Mouse (Mus musculus) brain, adult 2 months (tissue): ENCODE measurements at regions not wholly inside any gene's neighbourhood (a gene's known extent, or its start where the extent isn't known, plus 50 kb on each side); places are given as distances from the start of the nearest gene placed in this dataset.
A peak's percentile ranks its signal among the peaks of the same experiment; 100 is the strongest.

Experiments
- DNase-seq: peaks from one replicate; pipeline ENCODE4 v3.0.0; 2011; ENCODE audit warnings: low read depth, low spot score

- peak; percentile 58 for DNase-seq
These were observed 339.1 kb upstream of the Msl3l2 start for GRCm38 (mm10) chr10:55767571-55767970.

DNA sequence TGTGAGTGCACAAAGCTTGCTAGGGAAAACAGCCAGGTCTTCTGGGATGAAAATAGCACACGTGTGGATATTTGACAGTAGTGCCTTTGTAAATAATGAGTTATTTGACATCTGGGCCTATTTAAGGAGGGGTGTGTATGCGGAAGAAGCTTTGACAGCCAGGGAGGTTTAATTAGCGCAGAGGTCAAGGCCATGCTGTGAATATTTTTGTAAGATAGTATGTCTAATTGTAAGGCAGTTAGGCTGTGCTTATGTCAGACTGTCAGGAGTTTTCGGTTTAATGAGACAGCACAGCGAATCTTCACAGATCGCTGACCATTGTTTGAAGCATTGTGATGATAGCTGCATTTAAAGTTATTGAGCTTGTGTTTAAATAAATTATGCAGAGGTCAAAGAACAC lies 337.1 kb upstream of the Msl3l2 start:
- DNase-seq, result no peak

DNA sequence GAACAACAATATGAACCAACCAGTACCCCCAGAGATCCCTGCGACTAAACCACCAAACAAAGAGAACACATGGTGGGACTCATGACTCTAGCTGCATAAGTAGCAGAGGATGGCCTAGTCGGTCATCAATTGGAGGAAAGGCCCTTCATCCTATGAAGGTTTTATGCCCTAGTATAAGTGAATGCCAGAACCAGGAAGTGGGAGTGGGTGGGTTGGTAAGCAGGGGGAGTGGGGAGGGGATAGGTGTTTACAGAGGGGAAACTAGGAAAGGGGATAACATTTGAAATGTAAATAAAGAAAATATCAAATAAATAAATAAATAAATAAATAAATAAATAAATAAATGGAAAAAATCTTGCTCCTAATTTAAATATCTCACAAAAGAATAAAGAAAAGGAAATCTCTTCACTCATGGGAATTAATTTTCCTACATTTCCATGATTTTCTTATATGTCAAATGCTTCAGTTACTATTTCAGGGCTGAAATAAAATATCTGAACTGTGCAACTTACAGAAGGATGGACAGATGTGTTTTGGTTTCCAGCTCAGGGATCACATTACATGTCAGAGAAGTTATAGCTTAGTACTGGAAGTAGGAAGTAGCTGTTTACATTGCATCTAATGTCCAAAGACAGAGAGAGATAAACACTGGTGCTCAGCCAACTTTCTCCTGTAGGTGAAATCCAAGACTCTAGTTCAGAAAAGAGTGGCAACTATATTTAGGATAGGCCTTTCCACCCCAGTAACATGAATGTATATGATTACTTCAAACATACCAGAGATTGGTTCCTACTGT lies 323.8 kb upstream of the Msl3l2 start:
- DNase-seq, result no peak

- no peak for DNase-seq
These were observed 292.8 kb upstream of the Msl3l2 start for GRCm38 (mm10) chr10:55813966-55814365.

DNA sequence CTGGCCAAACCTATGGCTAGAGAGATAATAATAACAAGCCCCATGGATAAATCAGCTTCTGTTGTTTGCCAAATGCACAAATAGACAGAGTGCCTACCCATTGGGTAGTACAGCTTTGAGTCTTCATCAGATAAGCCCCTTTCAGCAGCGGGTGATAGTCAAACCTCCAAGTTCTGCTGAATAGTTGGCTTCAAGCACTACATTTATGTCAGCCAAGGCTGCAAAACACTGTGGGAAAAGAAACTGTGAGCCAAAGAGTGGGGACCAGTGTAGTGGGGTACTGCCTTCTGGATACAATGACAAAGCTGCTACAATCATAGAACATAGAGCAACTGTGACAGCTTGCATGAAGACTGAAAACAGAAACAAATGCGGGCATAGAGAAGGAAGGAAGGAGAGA lies 255.4 kb upstream of the Msl3l2 start:
- no peak for DNase-seq

DNA sequence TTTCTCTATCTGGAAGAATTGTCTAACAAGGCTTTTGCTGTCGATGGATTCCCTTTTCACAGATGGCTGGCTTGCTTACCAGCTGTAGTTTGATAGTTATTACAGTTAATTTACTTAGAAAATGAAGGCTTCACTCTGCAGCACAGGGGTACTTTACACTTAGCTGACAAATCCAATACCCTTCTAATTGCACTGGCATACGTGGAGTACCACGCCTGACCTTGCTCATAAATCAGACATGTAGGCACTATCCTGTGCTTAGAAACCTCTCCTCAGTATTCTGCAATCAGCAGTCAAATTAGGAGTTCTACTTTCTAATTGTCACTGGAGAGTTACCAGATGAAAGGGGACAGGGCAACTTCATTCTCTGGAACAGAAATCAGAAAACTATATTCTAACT lies 214.1 kb upstream of the Msl3l2 start:
- DNase-seq, result no peak

GRCm38 (mm10) chr10:55929100-55929499 lies 177.6 kb upstream of the Msl3l2 start:
- DNase-seq, result no peak

DNA sequence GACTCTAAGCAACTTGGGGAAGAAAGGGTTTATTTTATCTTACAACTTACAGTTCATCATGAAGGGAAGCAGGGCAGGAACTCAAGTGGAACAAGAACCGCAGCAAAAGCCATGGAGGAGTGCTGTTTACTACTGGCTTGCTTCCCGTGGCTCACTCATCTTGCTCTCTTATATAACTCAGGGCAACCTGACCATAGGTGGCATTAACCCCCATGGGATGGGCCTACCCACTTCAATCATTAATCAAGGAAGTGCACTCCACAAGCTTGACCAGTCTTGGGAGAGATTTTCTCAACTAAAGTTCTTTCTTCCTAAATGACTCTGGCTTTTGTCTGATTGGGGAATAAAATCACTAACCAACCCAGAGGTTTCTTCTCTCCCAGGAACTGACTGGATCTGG lies 172.7 kb upstream of the Msl3l2 start:
- no peak for DNase-seq

DNA sequence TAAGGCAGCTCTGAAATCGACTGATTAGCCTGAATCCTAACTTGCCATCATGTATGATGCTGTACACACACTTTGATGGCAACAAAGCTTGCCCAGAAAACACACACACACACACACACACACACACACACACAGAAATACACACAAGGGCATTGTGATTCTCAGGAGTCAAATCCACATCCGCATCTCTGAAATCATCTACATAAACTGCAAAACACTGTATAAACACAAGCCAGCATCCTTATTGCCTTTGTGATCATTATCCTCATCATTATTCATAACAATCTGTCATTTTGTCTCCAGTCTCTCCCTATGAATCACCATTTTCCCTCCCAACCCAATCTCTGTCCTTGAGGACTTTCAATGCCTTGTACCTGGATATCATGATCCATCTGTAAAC lies 171.3 kb upstream of the Msl3l2 start:
- no peak for DNase-seq

DNA sequence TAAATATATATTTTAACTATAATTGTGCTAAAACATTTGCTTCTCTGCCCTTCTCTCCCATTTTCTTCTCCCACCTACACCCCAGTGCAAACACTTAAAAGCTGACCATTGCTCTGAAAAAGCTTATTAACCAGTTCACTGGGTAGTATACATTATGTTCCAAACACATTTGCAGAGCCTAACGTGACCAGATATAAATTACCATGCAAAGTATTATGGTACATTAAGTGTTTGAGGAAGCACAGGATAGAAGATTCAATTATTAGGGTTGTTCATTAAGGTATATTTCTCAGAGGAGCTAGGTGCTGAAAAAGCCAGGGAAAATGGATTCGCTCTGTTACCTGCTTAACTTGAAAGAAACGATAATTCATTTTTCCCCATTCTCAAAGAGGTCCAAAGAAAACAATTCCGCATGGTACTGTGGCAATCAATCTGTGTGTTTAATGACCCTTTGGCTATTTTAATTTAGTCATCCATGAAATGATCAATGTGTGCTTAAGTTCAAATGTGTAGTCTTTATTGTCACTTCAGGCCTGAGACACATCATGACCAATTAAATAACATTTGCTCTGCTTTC lies 144.0 kb upstream of the Msl3l2 start:
- DNase-seq, result no peak
